Mouse (Mus musculus) thymus, postnatal 10 days (tissue): ENCODE measurements around the gene Smim1.

Experiments
- DNase-seq, 2 experiments: peaks; one replicate each; pipeline ENCODE4 v3.0.0; 2021; ENCODE audit warnings: low spot score in 2 of 2

Smim1 gene

DNA sequence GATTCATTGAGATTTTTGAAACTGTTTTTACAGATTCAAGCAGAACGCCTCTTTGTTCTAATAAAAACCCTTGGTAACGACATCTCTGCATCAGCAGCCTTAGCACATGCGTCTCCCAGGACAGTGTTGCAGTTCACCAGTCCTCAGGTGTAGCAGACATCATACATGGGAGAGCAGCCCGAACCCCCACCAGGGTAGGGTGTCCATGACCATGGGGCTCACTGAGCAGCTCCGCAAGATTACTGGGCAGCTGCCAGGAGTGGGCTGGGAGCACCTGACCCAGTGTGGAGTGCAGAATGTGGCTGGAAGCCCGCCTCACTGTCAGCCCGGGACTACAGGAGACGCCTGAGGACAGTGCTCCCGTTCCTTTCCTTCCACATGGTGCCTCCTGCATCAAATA is 4.6 kb downstream of the Smim1 start:
- DNase-seq, result no peak

DNA sequence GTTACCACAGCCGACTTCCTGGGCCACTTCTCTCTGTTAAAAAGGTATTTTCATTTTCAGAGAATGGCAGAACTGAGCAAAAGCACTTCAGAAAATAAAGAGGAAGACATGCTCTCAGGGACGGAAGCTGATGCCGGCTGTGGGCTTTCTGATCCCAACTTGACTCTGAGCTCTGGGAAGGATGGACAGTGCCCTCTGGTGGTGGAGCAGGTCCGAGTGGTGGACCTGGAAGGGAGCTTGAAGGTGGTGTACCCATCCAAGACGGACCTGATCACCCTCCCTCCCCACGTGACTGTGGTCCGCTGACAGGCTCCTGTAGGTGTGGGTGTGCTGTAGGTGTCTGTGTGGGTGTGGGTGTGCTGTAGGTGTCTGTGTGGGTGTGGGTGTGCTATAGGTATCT is 6.5 kb downstream of the Smim1 start:
- peak in 1 of 2 experiments; percentile 45 for DNase-seq

DNA sequence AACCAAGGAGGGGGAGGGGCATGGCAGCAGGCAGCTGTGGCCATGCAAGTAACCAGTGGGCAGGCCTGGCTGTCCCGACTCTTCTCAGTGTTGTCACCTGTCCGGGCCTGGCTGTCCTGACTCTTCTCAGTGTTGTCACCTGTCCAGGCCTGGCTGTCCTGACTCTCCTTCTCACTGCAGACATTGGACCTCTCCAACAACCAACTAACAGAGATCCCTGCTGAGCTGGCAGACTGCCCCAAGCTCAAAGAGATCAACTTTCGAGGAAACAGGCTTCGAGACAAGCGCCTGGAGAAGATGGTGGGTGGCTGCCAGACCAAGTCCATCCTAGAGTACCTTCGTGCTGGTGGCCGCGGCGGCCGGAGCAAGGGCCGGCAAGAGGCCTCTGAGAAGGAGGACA is 10.6 kb downstream of the Smim1 start:
- DNase-seq, result no peak

DNA sequence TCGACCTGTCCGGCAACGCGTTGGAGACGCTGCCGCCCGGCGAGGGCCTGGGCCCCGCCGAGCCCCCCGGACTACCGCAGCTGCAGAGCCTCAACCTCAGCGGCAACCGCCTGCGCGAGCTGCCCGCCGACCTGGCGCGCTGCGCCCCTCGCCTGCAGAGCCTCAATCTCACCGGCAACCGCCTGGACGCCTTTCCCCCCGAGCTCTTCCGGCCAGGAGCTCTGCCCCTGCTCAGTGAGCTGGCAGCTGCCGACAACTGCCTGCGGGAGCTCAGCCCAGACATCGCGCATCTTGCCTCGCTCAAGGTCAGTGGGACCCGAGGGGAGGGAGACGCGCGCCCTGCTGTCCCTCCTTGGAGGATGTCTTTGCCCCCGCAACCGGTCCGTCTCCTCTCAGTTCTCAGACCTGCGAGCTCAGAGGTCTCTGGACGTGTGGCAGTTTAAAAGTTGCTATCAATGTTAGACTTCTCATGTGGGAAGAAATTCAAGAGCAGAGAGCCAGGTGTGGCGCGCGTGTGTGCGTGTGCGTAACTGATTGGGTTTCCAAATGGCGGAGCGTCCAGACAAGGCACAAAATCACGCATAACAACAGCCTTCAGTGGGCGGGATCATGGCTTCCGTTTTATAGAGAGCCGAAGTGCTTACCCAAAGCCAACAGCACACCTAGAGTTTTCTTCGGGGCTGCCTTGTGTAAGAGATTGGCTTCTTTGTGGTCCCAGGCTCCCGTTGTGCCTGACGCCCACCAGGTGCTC is 13.7 kb downstream of the Smim1 start:
- DNase-seq, result peak; percentile 11 to 22

DNA sequence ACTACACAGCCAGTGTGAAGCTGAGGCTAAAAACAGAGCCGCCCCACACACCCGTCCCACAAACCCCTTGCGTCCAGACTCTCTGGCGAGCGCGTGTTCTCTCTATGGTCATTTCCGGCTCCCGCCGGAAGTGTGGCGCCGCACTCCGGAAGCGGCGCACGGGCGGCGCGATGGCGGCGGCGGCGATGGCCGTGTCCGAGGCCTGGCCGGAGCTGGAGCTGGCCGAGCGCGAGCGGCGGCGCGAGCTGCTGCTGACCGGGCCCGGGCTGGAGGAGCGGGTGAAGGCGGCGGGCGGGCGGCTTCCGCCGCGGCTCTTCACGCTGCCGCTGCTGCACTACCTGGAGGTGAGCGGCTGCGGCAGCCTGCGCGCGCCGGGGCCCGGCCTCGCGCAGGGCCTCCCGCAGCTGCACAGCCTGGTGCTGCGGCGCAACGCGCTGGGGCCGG is 14.4 kb downstream of the Smim1 start, which contains the start of gene Lrrc47:
TSS of gene Lrrc47 (plus strand) at position 86 of the 444 bp plus-strand sequence.
- DNase-seq, result peak; percentile 64 to 70

DNA sequence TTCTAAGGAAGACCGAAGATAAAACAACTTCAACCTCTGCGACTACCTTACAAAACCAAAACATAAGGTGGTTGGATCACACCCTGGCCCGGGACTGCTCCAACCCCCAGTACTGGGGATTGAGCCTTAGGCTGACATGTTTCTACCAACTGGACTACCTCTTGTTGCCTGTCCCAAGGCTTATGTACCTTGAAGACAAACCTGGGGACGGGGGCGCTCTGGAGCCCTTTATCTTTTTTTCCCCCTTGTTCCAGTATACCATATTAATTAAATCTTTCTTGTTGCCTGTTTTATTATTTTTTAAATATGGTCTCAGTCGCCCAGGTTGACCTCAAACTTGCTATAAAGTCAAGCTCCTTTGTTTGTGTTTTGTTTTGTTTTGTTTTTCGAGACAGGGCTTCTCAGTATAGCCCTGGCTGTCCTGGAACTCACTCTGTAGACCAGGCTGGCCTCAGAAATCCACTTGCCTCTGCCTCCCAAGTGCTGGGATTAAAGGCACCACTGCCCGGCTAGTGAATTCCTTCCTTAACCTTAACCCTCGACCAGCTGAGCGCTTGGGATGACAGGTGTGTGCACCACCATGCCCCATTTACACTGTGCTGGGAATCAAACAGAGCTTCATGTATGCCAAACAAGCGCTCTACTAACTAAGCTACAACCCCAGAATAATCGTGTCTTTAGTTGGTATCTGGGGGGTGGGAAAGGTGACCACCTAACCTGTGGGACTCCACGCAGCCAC is 15.0 kb downstream of the Smim1 start:
- DNase-seq, result no peak

DNA sequence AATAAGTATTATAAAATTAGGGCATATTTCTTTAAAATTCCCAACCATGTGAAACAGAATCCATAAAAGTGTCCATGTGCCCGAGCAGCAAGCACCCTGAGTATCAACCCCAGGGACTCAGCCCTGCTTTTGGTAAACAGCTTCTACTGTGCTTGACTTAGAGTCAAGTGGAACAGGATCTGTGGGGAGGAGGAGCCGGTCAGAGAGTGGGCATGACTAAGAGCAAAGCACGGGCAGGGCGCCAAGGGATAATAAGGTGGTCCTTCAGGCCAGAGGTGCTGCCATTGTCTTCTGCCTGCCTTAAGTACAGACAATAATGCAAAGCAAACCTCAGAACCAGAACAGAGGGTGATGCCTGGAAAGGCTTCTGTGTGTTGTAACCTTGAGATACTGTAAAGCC is 18.3 kb downstream of the Smim1 start:
- DNase-seq, result no peak

DNA sequence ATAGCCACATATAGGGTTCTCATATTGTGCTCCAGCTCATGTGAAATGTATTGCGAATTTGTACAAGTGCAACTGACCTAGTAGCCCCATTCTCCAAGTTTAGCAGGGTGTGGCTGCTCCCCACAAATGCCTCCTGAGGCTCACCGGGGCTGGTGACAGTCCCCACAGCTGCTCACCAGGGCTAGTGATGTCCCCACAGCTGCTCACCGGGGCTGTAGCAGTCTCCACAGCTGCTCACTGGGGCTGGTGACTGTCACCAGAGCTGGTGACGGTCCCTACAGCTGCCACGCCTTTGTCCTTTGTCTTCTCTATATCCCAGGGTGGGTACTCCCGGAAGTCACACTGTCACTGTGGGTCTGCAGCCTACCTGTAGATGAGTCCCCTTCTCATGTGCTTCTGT is 19.8 kb downstream of the Smim1 start:
- DNase-seq, result no peak

DNA sequence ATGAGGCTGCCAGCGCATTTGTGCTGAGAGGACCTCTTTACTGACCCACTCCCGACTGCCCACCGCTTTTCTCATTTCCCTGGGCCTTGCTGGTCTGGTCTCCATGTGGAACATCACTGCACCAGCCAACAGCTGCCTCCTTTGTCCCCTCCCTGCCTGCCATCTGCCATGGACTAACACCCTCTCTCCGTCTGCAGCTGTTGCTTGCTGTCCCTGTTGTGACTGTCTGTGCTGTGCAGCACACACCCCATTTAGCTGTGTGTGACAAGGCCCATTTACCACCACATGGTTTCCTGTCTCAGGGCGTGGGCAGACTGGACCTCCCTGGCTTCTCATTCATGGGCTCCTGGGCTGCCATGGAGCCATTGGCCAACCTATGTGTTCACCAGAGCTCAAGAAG is 20.5 kb downstream of the Smim1 start:
- DNase-seq, result no peak

DNA sequence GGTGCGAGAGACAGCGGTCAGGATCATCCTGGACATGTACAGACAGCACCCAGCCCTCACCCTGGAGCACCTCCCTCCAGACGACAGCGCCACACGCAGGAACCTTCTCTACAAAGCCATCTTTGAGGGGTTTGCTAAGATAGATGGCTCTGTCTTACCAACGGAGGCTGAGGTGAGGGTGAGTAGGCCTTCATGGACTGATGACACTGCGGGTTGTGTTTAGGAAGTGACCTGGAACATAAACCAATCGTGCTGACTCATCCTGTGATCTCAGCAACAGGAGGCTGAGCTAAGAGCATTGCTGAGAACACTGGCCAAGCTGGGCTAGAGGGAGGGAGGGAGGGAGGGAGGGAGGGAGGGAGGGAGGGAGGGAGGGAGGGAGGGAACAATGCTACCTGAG is 32.5 kb downstream of the Smim1 start:
- DNase-seq, result no peak

DNA sequence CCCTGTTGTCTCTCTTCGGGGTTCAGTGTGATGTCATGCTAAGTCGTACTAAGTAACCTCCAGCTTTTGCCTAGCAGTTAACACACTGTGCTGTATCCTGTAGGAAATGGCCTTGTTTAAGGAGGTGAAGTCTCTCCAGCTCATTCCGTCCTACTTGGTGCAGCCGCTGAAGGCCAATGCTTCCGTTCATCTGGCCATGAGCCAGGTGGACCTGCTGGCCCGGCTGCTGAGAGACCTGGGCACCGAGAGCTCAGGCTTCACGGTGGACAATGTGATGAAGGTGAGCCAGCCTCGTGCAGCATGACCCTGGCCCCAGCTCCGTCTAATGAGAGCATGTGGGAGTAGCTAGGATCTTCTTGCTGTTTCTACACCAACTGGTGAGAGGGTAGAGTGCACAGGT is 33.3 kb downstream of the Smim1 start:
- DNase-seq, result no peak

DNA sequence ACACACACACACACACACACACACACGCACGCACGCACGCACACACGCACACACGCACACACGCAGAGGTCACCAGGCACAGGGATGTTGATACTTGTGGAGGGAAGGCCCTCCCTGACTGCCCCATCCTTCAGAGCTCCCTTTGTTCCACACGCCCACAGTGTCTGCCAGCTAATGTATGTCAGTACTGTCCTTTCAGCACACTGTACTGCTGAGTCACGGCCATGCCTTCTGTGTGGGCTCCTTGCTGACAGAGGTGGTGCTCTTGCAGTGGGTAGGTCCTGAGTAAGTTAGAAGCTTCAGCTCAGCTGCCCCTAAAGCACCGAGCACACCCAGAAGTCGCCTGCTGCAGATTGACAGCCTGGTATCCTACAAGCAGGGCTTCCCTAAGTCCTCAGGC is 45.6 kb downstream of the Smim1 start:
- no peak for DNase-seq

DNA sequence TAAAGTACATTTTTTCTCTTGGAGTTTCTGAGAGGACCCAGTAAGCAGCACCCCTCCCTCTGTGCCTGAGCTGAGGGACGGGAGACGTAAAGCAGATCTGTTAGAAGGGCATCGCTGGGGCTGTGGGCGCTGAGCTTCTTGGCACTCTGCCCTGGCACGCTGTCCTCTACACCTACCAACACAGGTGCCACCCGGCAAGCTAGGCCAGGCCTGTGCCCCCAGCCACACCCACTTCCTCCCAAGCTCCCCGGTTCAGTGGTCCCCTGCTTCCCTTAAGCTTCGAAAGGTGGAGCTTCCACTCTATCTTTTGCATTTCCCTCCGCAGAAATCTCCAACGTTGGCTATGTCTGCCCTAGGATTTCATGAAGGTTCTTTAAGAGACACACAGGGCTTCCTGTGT is 46.8 kb downstream of the Smim1 start:
- no peak for DNase-seq

DNA sequence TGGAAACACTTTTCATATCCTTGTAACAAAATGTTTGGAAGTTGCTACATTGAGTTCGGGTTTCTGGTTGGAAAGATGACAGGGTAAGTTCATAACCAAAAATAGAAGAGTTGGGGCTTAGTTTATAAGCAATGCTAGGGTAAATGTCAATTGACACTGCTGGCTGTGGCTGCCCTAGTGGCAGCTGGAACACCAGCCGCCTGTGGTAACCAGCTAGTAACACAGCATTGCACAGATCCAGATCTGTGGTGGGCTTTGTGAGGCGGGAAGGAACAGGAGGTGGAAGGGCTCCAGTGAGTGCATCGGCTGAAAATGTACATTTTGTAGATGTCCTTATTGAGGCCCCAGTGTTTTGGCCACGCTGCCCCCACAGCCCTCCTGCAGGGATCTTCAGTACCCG is 50.3 kb downstream of the Smim1 start:
- DNase-seq, result no peak

DNA sequence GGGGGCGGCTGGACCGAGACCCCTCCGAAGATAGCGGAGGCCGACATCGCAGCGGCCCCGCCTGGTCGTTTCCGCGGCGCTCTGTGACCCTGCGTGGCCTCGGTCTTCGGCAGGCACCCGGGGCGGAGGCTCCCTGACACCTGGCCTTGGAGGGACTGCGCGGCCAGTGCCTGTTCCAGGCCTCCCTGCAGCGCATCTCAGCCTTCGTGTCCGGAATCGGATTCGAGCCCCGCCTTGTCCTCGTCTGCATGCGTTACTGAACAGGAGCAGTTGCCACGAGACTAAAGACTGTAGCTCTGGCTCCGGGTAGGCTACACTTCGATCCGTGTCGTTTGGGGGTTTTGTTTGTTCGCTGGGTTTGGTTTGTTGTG is 50.8 kb downstream of the Smim1 start:
- no peak for DNase-seq

DNA sequence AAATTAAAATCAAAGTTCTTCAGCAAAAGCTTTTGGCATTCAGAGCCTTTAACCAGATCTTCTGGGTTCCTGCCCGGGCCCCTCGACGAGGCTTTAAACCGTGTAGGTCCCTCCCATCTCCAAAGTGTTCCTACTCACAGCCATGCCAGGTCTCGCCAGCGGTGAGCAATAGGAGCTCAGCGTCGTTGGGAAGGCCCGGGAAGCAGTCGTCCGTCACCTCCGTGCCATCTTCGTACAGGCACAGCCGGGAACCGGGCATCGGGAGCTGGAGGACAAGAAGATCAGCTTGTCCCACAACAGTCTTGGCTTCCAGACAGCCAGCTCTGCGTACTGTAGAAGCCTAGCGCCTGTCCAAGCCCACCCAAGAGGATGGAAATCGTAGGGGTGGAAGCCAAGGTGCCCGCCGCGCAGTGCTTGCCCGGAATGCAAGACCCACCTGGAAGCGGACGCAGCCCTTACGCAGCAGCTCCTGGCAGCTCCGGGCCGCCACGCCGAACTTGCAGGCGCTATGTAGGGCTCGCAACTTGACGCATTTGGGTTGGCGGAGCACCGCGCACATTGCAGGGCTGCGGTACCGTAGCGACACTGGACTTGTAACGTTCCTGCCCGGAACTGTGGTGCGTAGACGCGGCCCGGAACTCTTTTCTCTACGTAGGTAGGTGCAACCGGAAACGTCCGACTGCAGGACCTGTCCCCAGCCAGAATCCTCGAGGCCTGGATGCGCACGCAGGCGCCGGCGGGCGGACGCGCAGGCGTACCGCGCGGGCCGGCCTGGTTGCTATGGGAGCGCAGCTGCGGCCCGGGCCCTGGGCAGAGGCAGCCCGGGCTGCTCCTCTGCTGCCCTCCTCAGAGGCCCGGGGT is 51.4 kb downstream of the Smim1 start, which contains the start of the genes Dffb and Cep104:
TSS of gene Dffb (minus strand) at position 696 of the 861 bp plus-strand sequence.
TSS of gene Cep104 (plus strand) at position 764 of the 861 bp plus-strand sequence.
- DNase-seq, result peak; percentile 82 to 90
